Mouse (Mus musculus): Measurements from ENCODE around the gene Scube3. TPM values are rescaled to one million over a fixed set of nuclear protein-coding genes. Genes with fewer than 3 reads are reported as not detected.

Scube3 gene
- total RNA-seq (2021), result under 1 TPM; 0.53 to 0.73 TPM

- DNase-seq (ENCODE audit: low spot score), result no peak
- intact Hi-C loops (cut with DNase I), result no loop called here
Measured at GRCm38 (mm10) chr17:28141771-28142699, at the start of gene Scube3. TSS of gene Scube3 (plus strand) at chr17:28142141.

- intact Hi-C loops (cut with DNase I), result no loop called here
- no peak for DNase-seq (ENCODE audit: low spot score)
Measured at GRCm38 (mm10) chr17:28092297-28092696, 49.6 kb upstream of the Scube3 start.

- intact Hi-C loops (cut with DNase I), result no loop called here
- DNase-seq (ENCODE audit: low spot score), result no peak
Measured at GRCm38 (mm10) chr17:28093837-28094236, 48.1 kb upstream of the Scube3 start.

GRCm38 (mm10) chr17:28096418-28096817 lies 45.5 kb upstream of the Scube3 start:
- no peak for DNase-seq (ENCODE audit: low spot score)

GRCm38 (mm10) chr17:28097308-28097707 lies 44.6 kb upstream of the Scube3 start:
- intact Hi-C loops (cut with DNase I), result no loop called here
- no peak for DNase-seq (ENCODE audit: low spot score)

More at GRCm38 (mm10) chr17:28096418-28096817, 45.5 kb upstream of the Scube3 start:
- intact Hi-C loops (cut with DNase I), result no loop called here

- intact Hi-C loops (cut with DNase I), result no loop called here
- no peak for DNase-seq (ENCODE audit: low spot score)
Measured at GRCm38 (mm10) chr17:28099086-28099485, 42.9 kb upstream of the Scube3 start.

GRCm38 (mm10) chr17:28100669-28101068 lies 41.3 kb upstream of the Scube3 start:
- no peak for DNase-seq (ENCODE audit: low spot score)
- intact Hi-C loops (cut with DNase I), result no loop called here

- intact Hi-C loops (cut with DNase I), result no loop called here
- no peak for DNase-seq (ENCODE audit: low spot score)
Measured at GRCm38 (mm10) chr17:28101284-28101887, 40.6 kb upstream of the Scube3 start.

- no peak for DNase-seq (ENCODE audit: low spot score)
- intact Hi-C loops (cut with DNase I), result no loop called here
Measured at GRCm38 (mm10) chr17:28101902-28102319, 40.0 kb upstream of the Scube3 start.

GRCm38 (mm10) chr17:28104416-28104815 lies 37.5 kb upstream of the Scube3 start:
- intact Hi-C loops (cut with DNase I), result no loop called here
- no peak for DNase-seq (ENCODE audit: low spot score)

GRCm38 (mm10) chr17:28106352-28106751 lies 35.6 kb upstream of the Scube3 start:
- DNase-seq (ENCODE audit: low spot score), result no peak
- intact Hi-C loops (cut with DNase I), result no loop called here

GRCm38 (mm10) chr17:28107275-28107674 lies 34.7 kb upstream of the Scube3 start:
- intact Hi-C loops (cut with DNase I), result no loop called here
- no peak for DNase-seq (ENCODE audit: low spot score)

GRCm38 (mm10) chr17:28112266-28112665 lies 29.7 kb upstream of the Scube3 start:
- no peak for DNase-seq (ENCODE audit: low spot score)
- intact Hi-C loops (cut with DNase I), result no loop called here

- DNase-seq (ENCODE audit: low spot score), result no peak
- intact Hi-C loops (cut with DNase I), result no loop called here
Measured at GRCm38 (mm10) chr17:28116335-28116734, 25.6 kb upstream of the Scube3 start.

GRCm38 (mm10) chr17:28117451-28118209 lies 24.3 kb upstream of the Scube3 start:
- intact Hi-C loops (cut with DNase I), result no loop called here
- DNase-seq (ENCODE audit: low spot score), result peak; percentile 2

- intact Hi-C loops (cut with DNase I), result no loop called here
- no peak for DNase-seq (ENCODE audit: low spot score)
Measured at GRCm38 (mm10) chr17:28120460-28120859, 21.5 kb upstream of the Scube3 start.

GRCm38 (mm10) chr17:28122949-28123348 lies 19.0 kb upstream of the Scube3 start:
- no peak for DNase-seq (ENCODE audit: low spot score)
- intact Hi-C loops (cut with DNase I), result no loop called here

- intact Hi-C loops (cut with DNase I), result no loop called here
- DNase-seq (ENCODE audit: low spot score), result no peak
Measured at GRCm38 (mm10) chr17:28123627-28124026, 18.3 kb upstream of the Scube3 start.

- intact Hi-C loops (cut with DNase I), result no loop called here
- no peak for DNase-seq (ENCODE audit: low spot score)
Measured at GRCm38 (mm10) chr17:28124368-28124767, 17.6 kb upstream of the Scube3 start.

GRCm38 (mm10) chr17:28129796-28130195 lies 12.1 kb upstream of the Scube3 start:
- no peak for DNase-seq (ENCODE audit: low spot score)
- intact Hi-C loops (cut with DNase I), result no loop called here

Measured in heart, postnatal 25 days (tissue).